Mouse (Mus musculus) liver, adult (tissue): Measurements from ENCODE around the gene Nfe2l2.

Experiments used
- GATA4 ChIP-seq: IDR thresholded peaks from 2 replicates; pipeline ENCODE4 v1.6.1; 2014; ENCODE audit warnings: mild to moderate bottlenecking, low read length; ENCODE audit not compliant: insufficient replicate concordance

Gene Nfe2l2

DNA sequence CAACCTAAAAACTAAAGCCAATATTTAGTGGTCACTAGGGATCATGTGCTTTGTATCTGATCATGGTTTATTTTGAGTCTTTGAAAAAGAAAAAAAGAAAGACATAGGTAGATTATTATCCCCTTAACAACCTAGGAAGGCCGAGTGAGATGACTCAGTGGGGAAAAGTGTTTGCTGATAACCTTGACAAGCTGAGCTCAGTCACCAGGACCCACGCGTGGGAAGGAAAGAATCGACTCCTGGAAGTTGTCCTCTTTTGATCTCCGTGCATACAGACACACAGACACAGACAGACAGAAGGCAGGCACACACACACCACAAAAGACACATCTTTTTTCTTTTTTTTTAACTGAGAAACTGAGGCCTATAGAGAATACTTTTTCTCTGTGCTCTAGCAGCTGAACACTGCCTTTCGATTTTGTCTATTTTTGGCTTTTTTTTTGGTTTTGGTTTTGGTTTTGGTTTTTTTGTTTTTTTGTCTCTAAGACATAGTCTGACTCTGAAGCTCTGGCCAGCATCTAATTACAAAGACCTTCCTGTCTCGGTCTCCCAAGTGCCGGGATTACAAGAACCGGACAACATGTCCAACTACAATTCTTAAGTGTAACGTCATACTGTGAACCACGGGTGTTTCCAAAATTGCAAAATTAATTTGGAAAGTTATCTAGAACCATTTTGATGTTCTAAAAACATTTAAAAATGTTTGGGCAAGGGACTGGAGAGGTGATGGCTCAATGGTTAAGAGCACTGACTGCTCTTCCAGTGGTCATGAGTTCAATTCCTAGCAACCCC lies 16.0 kb upstream of the Nfe2l2 start:
- TF ChIP-seq GATA4 = no peak

- TF ChIP-seq GATA4 = no peak
These were observed 15.0 kb upstream of the Nfe2l2 start for GRCm38 (mm10) chr2:75719331-75719869.

DNA sequence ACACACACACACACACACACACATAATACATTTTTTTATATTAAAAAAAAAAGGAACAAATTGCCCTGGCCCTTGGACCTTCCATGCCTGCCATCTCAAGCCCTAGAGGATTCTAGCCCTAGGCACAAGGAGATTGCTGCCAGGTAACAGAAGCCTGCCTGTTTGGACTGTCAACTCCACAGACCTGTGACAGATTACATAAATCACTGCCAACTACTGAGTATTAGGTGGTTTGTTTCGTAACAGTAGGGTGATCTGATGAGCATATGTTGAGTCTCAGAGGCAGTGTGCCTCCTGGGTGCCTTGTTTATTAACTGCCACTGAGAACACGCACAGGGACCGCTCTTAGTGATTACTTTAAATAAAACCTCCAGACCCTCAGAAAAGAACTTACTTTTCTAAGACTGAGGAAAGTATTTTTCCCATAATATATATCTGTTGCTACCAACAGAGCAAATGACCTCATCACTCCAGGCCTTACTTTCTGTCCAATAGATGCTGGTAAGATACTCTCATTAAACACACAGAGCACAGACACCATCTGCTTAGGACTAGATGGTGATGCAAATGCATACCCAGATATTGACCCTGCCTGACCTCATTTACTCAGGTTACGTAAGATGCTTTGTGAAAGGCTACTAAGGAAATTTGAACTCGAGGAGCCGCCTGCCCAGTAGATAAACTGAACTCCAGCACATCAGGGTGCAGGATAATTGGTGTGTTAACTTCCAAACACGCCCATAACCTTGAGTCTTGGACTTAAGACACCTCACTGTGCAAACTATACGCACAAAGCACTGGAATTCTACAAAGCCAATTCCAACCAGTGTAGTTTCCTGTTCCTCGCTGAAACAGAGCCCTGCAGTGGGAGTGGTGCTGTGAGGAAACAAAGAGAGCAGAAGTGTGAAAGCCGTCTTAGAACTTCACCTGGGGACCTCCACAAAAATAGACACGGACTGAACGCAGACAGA lies 11.9 kb upstream of the Nfe2l2 start:
- TF ChIP-seq GATA4 = no peak

GRCm38 (mm10) chr2:75714766-75715165 lies 10.3 kb upstream of the Nfe2l2 start:
- no peak for TF ChIP-seq GATA4

DNA sequence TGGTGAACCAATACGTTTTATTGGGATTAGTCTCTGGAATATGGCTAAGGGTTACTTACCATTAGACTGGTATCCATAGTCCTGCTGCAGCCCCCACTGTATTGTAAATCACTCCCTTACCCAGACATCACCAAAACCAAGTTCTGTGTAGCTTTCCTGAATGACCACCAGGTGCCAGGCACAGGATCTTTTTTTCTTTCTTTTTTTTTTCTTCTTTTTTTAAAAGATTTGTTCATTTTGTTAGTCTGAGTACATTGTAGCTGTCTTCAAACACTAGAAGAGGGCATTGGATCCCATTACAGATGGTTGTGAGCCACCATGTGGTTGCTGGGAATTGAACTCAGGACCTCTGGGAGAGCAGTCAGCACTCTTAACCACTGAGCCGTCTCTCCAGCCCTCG lies 8.6 kb upstream of the Nfe2l2 start:
- TF ChIP-seq GATA4 = no peak

DNA sequence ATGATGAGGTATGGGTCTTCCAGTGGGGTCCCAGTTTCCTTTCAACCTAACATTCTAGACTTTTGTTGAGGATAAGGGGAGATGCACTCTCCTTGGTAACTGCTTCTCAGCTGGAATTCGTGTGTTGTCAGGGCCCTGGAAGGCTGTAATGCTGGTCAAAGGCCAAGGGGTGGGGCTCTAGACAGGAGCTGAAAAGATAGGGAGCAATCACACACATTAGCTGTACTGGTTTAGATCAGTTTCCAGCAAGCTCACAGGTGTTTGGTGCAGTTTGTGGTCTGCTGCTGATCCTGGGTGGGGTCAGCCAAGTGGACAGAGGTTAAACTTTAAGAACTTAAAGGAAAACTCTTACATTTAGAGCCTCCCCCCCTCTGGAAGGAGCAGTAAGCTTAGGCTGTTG lies 3.0 kb upstream of the Nfe2l2 start:
- no peak for TF ChIP-seq GATA4

DNA sequence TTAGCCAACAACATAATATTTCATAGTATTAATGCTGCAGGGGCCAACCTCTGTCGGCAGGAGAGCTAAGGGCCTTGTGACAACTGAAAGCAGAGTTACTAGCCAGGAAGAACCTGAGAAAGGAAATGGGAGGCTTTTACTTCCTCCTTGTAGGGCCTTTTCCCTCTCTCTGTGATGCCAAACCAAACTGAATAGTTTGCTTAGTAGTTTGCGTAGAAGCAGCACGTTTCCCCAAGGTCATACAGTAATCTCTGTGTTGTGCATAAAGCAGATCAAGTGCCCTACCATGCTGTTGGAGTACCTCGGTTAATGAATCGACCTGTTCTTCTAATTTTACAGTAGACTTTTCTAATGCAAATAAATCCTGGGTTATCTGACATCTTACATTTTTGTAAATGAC lies 2.0 kb upstream of the Nfe2l2 start:
- TF ChIP-seq GATA4 = no peak

DNA sequence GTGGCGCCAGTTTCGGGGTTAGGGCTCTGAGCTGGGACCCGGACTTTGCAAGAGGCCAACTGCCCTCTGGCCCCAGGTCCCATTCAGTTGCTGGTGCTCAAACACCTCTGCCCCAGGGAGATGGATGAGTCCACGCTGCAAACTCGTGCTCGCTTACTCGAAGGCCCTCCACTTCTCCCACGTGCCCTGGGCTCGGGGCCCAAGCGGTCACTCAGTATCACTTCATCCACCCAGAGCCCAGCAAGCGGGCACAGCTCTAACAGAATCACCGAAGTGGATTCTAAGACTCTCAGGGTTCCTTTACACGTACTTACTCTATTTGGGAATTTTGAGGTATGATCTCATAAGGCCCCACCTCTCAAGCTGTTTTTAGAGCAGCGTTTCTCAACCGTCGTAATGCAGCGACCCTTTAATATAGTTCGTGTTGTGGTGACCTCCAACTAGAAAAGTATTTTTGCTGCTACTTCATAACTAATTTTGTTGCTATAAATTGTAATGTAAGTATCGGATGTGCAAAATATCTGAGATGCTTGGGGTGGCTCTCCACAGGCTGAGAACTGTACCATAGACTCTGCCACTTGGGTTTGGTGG lies 816 bp upstream of the Nfe2l2 start:
- no peak for TF ChIP-seq GATA4

DNA sequence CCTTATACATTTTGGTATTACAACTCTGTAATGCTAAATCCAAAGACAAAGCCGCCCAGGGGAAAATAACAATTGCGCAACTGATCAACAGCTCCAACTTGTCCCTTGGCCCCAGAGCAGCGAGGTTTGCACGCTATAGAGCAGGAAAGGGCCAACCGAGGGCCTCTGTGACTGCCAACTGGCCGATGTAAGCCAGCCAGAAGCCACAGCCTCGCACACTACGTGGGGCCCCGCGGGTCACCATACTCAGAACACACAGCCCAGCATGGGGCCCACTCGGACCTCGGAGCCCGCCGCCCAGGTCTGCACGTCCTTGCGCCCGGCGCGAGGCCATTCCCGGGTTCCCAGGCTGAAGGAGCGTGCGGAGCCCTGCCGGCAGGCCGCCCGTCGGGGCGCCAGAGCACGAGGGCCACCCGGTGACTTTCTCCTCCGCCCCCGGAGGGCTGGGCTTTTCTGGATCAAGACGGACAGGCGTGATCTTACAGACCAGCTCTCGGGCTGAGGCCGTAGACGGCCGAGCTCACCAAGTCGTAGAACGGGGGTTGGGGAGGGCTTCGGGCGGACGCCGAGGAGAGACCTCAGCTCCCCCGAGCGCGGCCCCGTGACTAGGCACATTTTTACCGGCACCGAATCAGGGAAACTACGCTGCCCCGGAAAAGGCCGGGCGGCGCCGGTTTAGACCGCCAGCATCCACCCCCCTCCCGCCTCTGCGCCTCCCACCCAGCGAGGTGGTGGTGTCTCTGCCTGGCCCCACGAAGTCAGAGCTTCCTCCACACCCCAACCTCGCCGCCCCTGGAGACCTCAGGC lies 863 bp downstream of the Nfe2l2 start:
- peak; percentile 32; the same call in 1 of the 2 replicates for TF ChIP-seq GATA4

DNA sequence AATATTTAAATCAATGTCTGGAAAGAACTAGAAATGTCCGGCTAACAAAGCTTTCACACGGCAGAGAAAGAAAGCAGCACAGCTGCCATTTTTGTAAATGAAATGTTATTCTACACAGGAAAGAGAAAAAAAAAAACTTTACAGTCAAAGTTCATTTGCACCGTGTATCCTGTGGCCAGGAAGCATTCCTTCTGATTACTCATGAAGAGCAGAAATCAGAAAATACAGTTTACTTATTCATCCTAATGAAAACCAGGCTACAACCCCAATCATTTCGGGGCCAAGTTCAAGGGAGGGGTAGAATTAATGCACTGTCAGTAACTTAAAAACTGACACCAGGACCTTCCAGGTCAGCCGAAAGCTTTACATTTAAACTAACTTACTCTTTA lies 1.9 kb downstream of the Nfe2l2 start:
- TF ChIP-seq GATA4 = no peak

GRCm38 (mm10) chr2:75701822-75702587 lies 2.4 kb downstream of the Nfe2l2 start:
- TF ChIP-seq GATA4 = no peak

GRCm38 (mm10) chr2:75701207-75701606 lies 3.2 kb downstream of the Nfe2l2 start:
- no peak for TF ChIP-seq GATA4

DNA sequence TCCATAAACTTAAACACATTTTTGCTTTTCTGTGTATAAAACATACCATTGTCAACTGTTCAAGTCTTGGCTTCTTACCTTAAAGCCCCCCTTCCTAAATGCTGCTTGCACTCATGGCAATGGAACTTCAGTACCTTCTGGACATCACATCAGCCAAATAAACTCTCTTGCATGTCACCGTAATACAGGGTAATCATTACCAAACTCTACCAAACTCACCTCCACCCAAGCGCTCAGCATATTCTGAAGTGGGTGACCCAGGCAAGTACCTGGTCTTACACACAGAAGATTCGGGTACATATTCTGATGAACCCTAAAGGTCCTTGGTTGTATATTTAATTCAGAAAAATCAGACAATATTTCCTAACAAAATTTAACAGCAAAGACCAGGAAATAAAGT lies 3.9 kb downstream of the Nfe2l2 start:
- no peak for TF ChIP-seq GATA4

GRCm38 (mm10) chr2:75698874-75699273 lies 5.6 kb downstream of the Nfe2l2 start:
- TF ChIP-seq GATA4 = no peak
